Mouse (Mus musculus) MEL (cell line): ENCODE data around the gene Slc13a3. TPM values are rescaled to one million over a fixed set of nuclear protein-coding genes. Genes with fewer than 3 reads are reported as not detected.
"Not testable (repeated sequence)": the region's sequence is repeated elsewhere in the genome, so short reads cannot be mapped to it uniquely, and the experiment has no call there.

Experiments
- DNase-seq: peaks from one replicate; pipeline ENCODE4 v3.0.0; 2011; ENCODE audit warnings: low read depth, low spot score
- H3K27ac ChIP-seq: 2 replicates; pipeline ENCODE4 v1.5.1; 2012; ENCODE audit warnings: low read depth, mild to moderate bottlenecking, control low read depth, low read length, moderate library complexity; ENCODE audit not compliant: control insufficient read depth
- H3K27me3 ChIP-seq, 2 experiments: fragments of 150-350 bp in 1 of 2; sonication (generic) in 1 of 2; 2 replicates each; pipeline ENCODE4 v1.6.1; 2012; ENCODE audit warnings: low read length in 2 of 2, mild to moderate bottlenecking in 2 of 2, improper control_type of control experiment in 1 of 2, moderate library complexity in 1 of 2; ENCODE audit not compliant: insufficient read depth in 2 of 2, control insufficient read depth in 1 of 2
- H3K36me3 ChIP-seq, 2 experiments: 2 replicates each; pipeline ENCODE4 v1.6.1; 2012 to 2014; ENCODE audit warnings: low read length in 2 of 2, improper control_type of control experiment in 1 of 2, inconsistent platforms in 1 of 2, mild to moderate bottlenecking in 1 of 2; ENCODE audit not compliant: insufficient read depth in 2 of 2, control insufficient read depth in 1 of 2
- H3K4me1 ChIP-seq, 2 experiments: fragments of 150-350 bp in 1 of 2; sonication (generic) in 1 of 2; 2 replicates each; pipeline ENCODE4 v1.6.1; 2012; ENCODE audit warnings: low read length in 2 of 2, improper control_type of control experiment in 1 of 2, mild to moderate bottlenecking in 1 of 2; ENCODE audit not compliant: insufficient read depth in 2 of 2, control insufficient read depth in 1 of 2
- H3K4me3 ChIP-seq, 2 experiments: fragments of 150-350 bp in 1 of 2; sonication (generic) in 1 of 2; 2 replicates each; pipeline ENCODE4 v1.5.1; 2012; ENCODE audit warnings: low read depth in 2 of 2, low read length in 2 of 2, mild to moderate bottlenecking in 2 of 2, moderate library complexity in 2 of 2, control low read depth in 1 of 2, improper control_type of control experiment in 1 of 2; ENCODE audit not compliant: control insufficient read depth in 1 of 2, insufficient read depth in 1 of 2
- H3K79me2 ChIP-seq: 2 replicates; pipeline ENCODE4 v1.6.1; 2012; ENCODE audit warnings: mild to moderate bottlenecking, low read length, moderate library complexity; ENCODE audit not compliant: control insufficient read depth, poor library complexity, insufficient read depth
- H3K9ac ChIP-seq: 2 replicates; pipeline ENCODE4 v1.6.1; 2012; ENCODE audit warnings: low read depth, mild to moderate bottlenecking, control low read depth, low read length, moderate library complexity; ENCODE audit not compliant: control insufficient read depth, poor library complexity, severe bottlenecking
- H3K9me3 ChIP-seq: fragments of 150-350 bp; sonication (generic); replicated peaks from 2 replicates; pipeline ENCODE4 v1.6.1; 2012; ENCODE audit warnings: mild to moderate bottlenecking, low read length, improper control_type of control experiment, moderate library complexity; ENCODE audit not compliant: insufficient read depth
- MAZ ChIP-seq: IDR thresholded peaks from 2 replicates; pipeline ENCODE4 v1.6.1; 2012; ENCODE audit warnings: low read depth, mild to moderate bottlenecking, inconsistent platforms, low read length, improper control_type of control experiment
- MXI1 ChIP-seq: IDR thresholded peaks from 2 replicates; pipeline ENCODE4 v1.6.1; 2011; ENCODE audit warnings: mild to moderate bottlenecking, low read depth, low read length, improper control_type of control experiment
- MYB ChIP-seq: IDR thresholded peaks from 2 replicates; pipeline ENCODE4 v1.6.1; 2011; ENCODE audit warnings: mild to moderate bottlenecking, low read depth, low read length, improper control_type of control experiment
- NRF1 ChIP-seq: IDR thresholded peaks from 2 replicates; pipeline ENCODE4 v1.6.1; 2014; ENCODE audit warnings: low read depth, mild to moderate bottlenecking, inconsistent platforms, low read length, improper control_type of control experiment, moderate library complexity; ENCODE audit not compliant: poor library complexity, insufficient read depth, severe bottlenecking
- POLR2A ChIP-seq, 2 experiments: IDR thresholded peaks; 2 replicates each; pipeline ENCODE4 v1.6.1; 2011 to 2012; ENCODE audit warnings: low read length in 2 of 2, mild to moderate bottlenecking in 2 of 2, control low read depth in 1 of 2, improper control_type of control experiment in 1 of 2, low read depth in 1 of 2, moderate library complexity in 1 of 2; ENCODE audit not compliant: control insufficient read depth in 1 of 2, insufficient read depth in 1 of 2, poor library complexity in 1 of 2
- SIN3A ChIP-seq: IDR thresholded peaks from 2 replicates; pipeline ENCODE4 v1.6.1; 2012; ENCODE audit warnings: low read length, improper control_type of control experiment, inconsistent platforms
- USF2 ChIP-seq, 2 experiments: IDR thresholded peaks; 2 replicates each; pipeline ENCODE4 v1.6.1; 2011 to 2012; ENCODE audit warnings: improper control_type of control experiment in 2 of 2, low read length in 2 of 2, borderline replicate concordance in 1 of 2, inconsistent platforms in 1 of 2, low read depth in 1 of 2, mild to moderate bottlenecking in 1 of 2; ENCODE audit not compliant: insufficient read depth in 1 of 2
- ZMIZ1 ChIP-seq: IDR thresholded peaks from 2 replicates; pipeline ENCODE4 v1.6.1; 2012; ENCODE audit warnings: low read depth, mild to moderate bottlenecking, inconsistent platforms, low read length, improper control_type of control experiment, moderate library complexity
- polyA plus RNA-seq, 2 experiments: library from polyadenylated mRNA; stranded (reverse) in 1 of 2; unstranded in 1 of 2; fragments of >175 nt in 1 of 2; fragments of >200 nt in 1 of 2; gene quantifications; 2 replicates each; pipeline versions ENCODE4 v1.2.1 to v1.2.4; 2012; ENCODE audit warnings: low replicate concordance in 2 of 2, low read depth in 1 of 2; ENCODE audit not compliant: insufficient read length in 2 of 2, insufficient read depth in 1 of 2, missing spikeins in 1 of 2
- total RNA-seq: library from RNA; depleted of rRNA; stranded (reverse); fragments of 300-350 nt; gene quantifications from 2 replicates; pipeline ENCODE4 v1.2.3, GENCODE M21; 2012

Gene Slc13a3
- total and polyA plus RNA-seq, 3 experiments, result not detected

DNA sequence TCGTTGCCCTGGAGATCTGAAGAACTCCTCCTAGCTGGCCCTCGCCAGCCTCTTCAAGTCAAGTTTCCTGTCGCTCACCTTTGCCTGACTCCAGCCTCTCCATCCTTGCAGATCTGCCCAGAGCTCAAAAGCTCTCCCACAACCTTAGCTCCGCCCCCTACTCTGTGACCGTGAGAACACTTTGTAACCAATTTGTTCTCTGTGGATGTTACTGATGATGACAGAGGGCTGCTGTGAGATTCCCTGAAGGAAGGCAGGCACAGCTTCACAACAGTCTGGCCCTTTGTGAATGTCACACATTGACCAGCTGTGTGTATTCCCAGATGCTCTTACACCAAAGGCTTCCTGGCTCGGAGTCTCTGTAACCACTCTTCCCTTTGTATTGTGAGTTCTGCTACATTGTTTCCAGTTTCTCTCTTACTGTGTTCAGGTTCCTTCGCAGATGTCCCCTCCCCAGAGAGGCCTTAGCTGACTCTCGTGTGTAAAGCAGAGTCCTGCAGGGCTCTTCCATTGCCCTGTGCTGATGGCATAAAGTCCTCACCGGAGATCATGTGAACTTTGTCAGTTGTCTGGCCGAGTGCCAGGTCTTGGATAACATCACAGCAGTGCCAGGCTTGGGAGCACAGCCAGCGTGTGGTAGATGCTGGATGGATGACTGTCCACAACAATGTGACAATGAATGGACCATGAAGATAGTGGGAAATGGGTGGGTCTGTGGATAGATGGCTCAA lies 40.0 kb upstream of the Slc13a3 start:
- no peaks in the 10 kb centered on the region for H3K4me1 ChIP-seq
- H3K36me3 ChIP-seq, result no peaks in the 10 kb centered on the region
- H3K27ac ChIP-seq, result no peak overlapping the region
- no peaks in the 10 kb centered on the region for H3K9me3 ChIP-seq
- DNase-seq, result no peak
- H3K27me3 ChIP-seq, result no peaks in the 10 kb centered on the region
- no peak overlapping the region for H3K9ac ChIP-seq
- TF ChIP-seq MYB (no peak), SIN3A (no peak), NRF1 (no peak), MXI1 (no peak), ZMIZ1 (no peak), USF2 (IDR thresholded peaks at IDR 0.05; ENCODE audit: borderline replicate concordance in 1 of 2, insufficient read depth in 1 of 2, low read depth in 1 of 2, low read length in 2 of 2) (no peak), MAZ (no peak)
- TF ChIP-seq, all 39 proteins: peak for 0
- no peaks in the 10 kb centered on the region for H3K79me2 ChIP-seq
- no peak overlapping the region for H3K4me3 ChIP-seq

GRCm38 (mm10) chr2:165512426-165512825 lies 39.4 kb upstream of the Slc13a3 start:
- Histone ChIP-seq H3K27me3 (no peaks in the 10 kb centered on the region), H3K36me3 (no peaks in the 10 kb centered on the region), H3K4me1 (no peaks in the 10 kb centered on the region), H3K4me3 (no peak overlapping the region), H3K9me3 (no peaks in the 10 kb centered on the region), H3K9ac (no peak overlapping the region), H3K27ac (no peak overlapping the region), H3K79me2 (no peaks in the 10 kb centered on the region)
- TF ChIP-seq POLR2A (IDR thresholded peaks at IDR 0.05; ENCODE audit: control insufficient read depth in 1 of 2, insufficient read depth in 1 of 2, low read depth in 1 of 2, low read length in 2 of 2, poor library complexity in 1 of 2), result no peak
- no peak for DNase-seq

DNA sequence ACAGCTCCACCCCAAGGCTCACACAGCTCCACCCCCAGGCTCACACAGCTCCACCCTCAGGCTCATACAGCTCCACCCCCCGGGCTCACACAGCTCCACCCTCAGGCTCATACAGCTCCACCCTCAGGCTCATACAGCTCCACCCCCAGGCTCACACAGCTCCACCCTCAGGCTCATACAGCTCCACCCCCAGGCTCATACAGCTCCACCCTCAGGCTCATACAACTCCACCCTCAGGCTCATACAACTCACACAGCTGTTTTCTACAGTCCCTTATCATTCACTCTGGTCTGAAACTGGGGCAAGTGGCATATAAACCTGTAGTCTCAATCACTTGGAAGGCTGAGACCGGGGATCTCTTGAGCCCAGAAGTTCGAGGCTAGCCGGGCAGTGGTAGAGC lies 38.5 kb upstream of the Slc13a3 start:
- not testable (repeated sequence) for H3K36me3 ChIP-seq, H3K27ac ChIP-seq, H3K27me3 ChIP-seq, DNase-seq, H3K9ac ChIP-seq, H3K9me3 ChIP-seq, H3K4me1 ChIP-seq, H3K79me2 ChIP-seq, H3K4me3 ChIP-seq

- DNase-seq, H3K27me3 ChIP-seq, H3K4me3 ChIP-seq, H3K27ac ChIP-seq, H3K36me3 ChIP-seq, H3K9me3 ChIP-seq, H3K9ac ChIP-seq, H3K4me1 ChIP-seq, H3K79me2 ChIP-seq: not testable (repeated sequence)
Observed at GRCm38 (mm10) chr2:165510914-165511458, 38.0 kb upstream of the Slc13a3 start.
